Mouse (Mus musculus) midbrain, embryonic 13.5 days (tissue): Measurements from ENCODE around the gene Chil1. TPM values are rescaled to one million over a fixed set of nuclear protein-coding genes. Genes with fewer than 3 reads are reported as not detected.
A peak's percentile ranks its signal among the peaks of the same experiment; 100 is the strongest.

ENCODE experiments used
- ATAC-seq: fragments of 200-750 bp; cut with Nextera tagmentation; 2 replicates; pipeline ENCODE4 v1.8.0; 2017; ENCODE audit warnings: mild to moderate bottlenecking, moderate TSS enrichment, moderate library complexity
- H3K27ac ChIP-seq: fragments of 300-500 bp; sonication (generic); 2 replicates; pipeline ENCODE4 v1.5.1; 2015; ENCODE audit warnings: inconsistent platforms, mild to moderate bottlenecking, moderate library complexity
- H3K27me3 ChIP-seq: fragments of 300-500 bp; sonication (generic); 2 replicates; pipeline ENCODE4 v1.6.1; 2015; ENCODE audit warnings: mild to moderate bottlenecking, inconsistent platforms
- H3K36me3 ChIP-seq: fragments of 300-500 bp; sonication (generic); 2 replicates; pipeline ENCODE4 v1.6.1; 2015; ENCODE audit warnings: mild to moderate bottlenecking, inconsistent platforms
- H3K4me1 ChIP-seq: fragments of 300-500 bp; sonication (generic); replicated peaks from 2 replicates; pipeline ENCODE4 v1.6.1; 2015; ENCODE audit warnings: inconsistent platforms
- H3K4me2 ChIP-seq: fragments of 300-500 bp; sonication (generic); replicated peaks from 2 replicates; pipeline ENCODE4 v1.6.1; 2015; ENCODE audit warnings: moderate library complexity, mild to moderate bottlenecking, inconsistent platforms
- H3K4me3 ChIP-seq: fragments of 300-500 bp; sonication (generic); replicated peaks from 2 replicates; pipeline ENCODE4 v1.5.1; 2015; ENCODE audit warnings: mild to moderate bottlenecking, inconsistent platforms
- H3K9ac ChIP-seq: fragments of 300-500 bp; sonication (generic); replicated peaks from 2 replicates; pipeline ENCODE4 v1.6.1; 2015; ENCODE audit warnings: mild to moderate bottlenecking, inconsistent platforms
- H3K9me3 ChIP-seq: fragments of 300-500 bp; sonication (generic); 2 replicates; pipeline ENCODE4 v1.6.1; 2016; ENCODE audit warnings: mild to moderate bottlenecking, inconsistent platforms
- WGBS: fragments of 180-500 bp; shearing (Covaris S2); methylation state at CpG from one replicate; pipeline ENCODE4 v1.1.7; 2015; 5-methylcytosine and 5-hydroxymethylcytosine counted together
- polyA plus RNA-seq: library from polyadenylated mRNA; unstranded; fragments of >200 nt; fragmentation: Nextera tagmentation; extraction: Ambion mirVana; gene quantifications from 2 replicates; pipeline ENCODE4 v1.2.1, GENCODE M21; 2015

Gene Chil1
- polyA plus RNA-seq, 1 experiment from 2014 or later = 2.6 TPM

DNA sequence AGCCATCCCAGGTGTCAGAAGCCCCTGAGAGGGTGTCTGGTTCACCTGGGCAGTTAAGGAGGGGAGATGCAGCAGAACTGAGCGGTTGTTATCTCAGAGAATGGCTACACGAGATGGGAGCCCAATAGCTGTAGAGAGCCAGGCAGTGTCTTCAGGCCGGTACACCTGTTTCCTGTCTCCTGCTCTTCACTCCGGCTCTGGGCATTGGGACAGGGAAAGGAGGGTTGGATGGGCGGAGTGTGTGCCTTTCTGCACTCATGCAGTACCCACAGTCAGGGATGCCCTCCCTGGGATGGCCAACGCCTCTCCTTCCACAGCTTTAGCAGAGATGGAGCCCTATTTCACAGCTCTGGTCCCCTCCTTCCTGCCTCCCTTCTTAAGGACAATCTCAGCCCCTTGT is 29.1 kb downstream of the Chil1 start:
- Histone ChIP-seq H3K4me3 (no peak overlapping the region), H3K9ac (no peak overlapping the region), H3K4me2 (no peak overlapping the region), H3K9me3 (no peaks in the 10 kb centered on the region), H3K4me1 (peaks cover 7% of the 10 kb centered on the region), H3K27ac (no peak overlapping the region), H3K36me3 (no peaks in the 10 kb centered on the region), H3K27me3 (peaks cover 5% of the 10 kb centered on the region; the same call in 1 of the 2 replicates)
- no peak for ATAC-seq
- WGBS = 65% methylated on average over 6 of the region's 6 CpGs

DNA sequence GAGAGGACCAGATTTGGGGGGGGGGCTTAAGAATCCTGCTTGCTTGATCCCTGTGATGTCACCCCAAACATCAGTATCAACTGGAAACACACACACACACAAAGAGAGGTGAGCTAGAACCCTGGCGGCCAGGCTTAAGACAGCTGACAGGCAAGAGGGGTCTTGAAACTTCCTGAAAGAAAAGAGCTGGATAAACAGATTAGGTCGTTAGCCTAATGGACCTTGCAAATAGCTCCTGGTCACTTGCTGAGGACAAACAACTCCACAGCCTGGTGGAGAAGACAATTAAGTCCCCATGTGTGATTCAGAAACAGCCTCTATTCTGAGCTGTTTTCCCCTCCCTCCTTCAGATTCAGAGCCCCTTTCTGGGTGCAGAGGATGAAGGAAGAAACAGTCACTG is 29.7 kb downstream of the Chil1 start:
- H3K27ac ChIP-seq = no peak overlapping the region
- no peak for ATAC-seq
- 10% methylated on average over 2 of the region's 2 CpGs for WGBS
- H3K27me3 ChIP-seq = peaks cover 5% of the 10 kb centered on the region; the same call in 1 of the 2 replicates
- H3K4me3 ChIP-seq = no peak overlapping the region
- no peaks in the 10 kb centered on the region for H3K9me3 ChIP-seq
- peaks cover 10% of the 10 kb centered on the region for H3K4me1 ChIP-seq
- H3K36me3 ChIP-seq = no peaks in the 10 kb centered on the region
- H3K4me2 ChIP-seq = no peak overlapping the region
- H3K9ac ChIP-seq = no peak overlapping the region

DNA sequence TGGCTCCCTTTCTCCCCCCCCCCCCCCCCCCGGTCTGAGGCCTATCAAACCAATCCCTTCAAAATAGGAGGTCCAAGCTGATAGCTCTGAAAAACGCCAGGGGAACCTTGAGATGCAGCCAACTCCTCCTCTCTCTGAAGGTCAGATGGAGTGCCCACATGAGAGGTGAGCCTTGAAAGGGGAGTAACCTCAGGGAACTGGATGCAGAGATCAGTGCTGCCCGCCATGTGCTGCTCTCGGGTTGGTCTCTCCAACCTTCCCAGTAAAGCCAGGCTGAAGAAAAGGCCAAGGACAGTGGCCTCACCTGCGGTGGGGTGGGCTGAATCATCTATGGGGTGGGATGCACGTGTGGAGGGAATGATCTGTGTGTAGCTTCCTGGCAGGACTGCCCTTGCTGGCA is 30.4 kb downstream of the Chil1 start:
- H3K4me3 ChIP-seq = no peak overlapping the region
- peaks cover 5% of the 10 kb centered on the region; the same call in 1 of the 2 replicates for H3K27me3 ChIP-seq
- H3K9ac ChIP-seq = no peak overlapping the region
- no peak overlapping the region for H3K4me2 ChIP-seq
- H3K4me1 ChIP-seq = peaks cover 16% of the 10 kb centered on the region
- no peak for ATAC-seq
- no peak overlapping the region for H3K27ac ChIP-seq
- H3K9me3 ChIP-seq = no peaks in the 10 kb centered on the region
- 81% methylated on average over 5 of the region's 6 CpGs for WGBS
- no peaks in the 10 kb centered on the region for H3K36me3 ChIP-seq

DNA sequence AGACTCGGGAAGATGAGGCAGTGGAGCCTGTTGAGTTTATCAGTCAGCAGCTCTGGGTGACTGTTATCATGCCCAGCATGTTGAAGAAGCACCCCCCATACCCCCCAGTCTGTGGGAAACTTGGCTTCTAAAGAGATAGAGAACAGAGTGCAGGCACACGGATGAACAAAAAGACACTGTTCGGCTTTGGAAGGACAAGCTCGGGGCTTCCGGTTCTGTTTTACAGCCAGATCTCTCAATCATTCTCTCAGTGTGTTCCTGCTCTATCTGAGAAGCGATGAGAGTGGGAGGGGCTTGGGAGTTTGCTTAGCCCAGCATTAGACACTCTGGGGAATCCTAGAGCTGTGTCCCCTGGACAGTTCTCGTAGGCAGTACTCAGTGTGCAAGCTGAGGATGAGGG is 31.4 kb downstream of the Chil1 start:
- Histone ChIP-seq H3K9ac (no peak overlapping the region), H3K4me1 (peaks cover 16% of the 10 kb centered on the region), H3K27ac (no peak overlapping the region), H3K9me3 (no peaks in the 10 kb centered on the region), H3K4me2 (no peak overlapping the region), H3K4me3 (no peak overlapping the region), H3K27me3 (peaks cover 5% of the 10 kb centered on the region; the same call in 1 of the 2 replicates), H3K36me3 (no peaks in the 10 kb centered on the region)
- ATAC-seq = no peak
- 82% methylated on average over 7 of the region's 7 CpGs for WGBS

DNA sequence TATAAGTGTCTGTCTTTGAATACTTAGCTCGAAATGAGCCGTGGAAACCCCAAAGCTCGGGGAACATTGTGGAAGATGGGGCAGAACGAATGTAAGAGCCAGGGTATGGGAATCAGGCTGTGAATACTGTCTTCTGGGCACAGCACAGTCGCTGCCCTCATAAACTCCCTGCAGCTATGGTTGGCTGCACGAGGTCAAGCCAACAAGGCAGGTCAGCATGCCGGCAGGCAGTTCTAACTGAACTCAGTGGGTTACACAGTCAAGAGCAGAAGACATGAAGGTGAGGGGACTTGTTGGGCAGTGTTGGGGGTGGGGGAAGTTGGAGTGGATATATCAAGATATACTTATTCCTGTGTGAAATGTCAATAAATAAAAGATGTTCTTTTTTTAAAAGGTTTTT is 33.1 kb downstream of the Chil1 start:
- H3K27ac ChIP-seq = no peak overlapping the region
- no peaks in the 10 kb centered on the region for H3K9me3 ChIP-seq
- H3K4me1 ChIP-seq = peaks cover 16% of the 10 kb centered on the region
- 53% methylated on average over 7 of the region's 7 CpGs for WGBS
- H3K27me3 ChIP-seq = peaks cover 5% of the 10 kb centered on the region; the same call in 1 of the 2 replicates
- no peak overlapping the region for H3K9ac ChIP-seq
- no peak overlapping the region for H3K4me2 ChIP-seq
- no peak for ATAC-seq
- no peak overlapping the region for H3K4me3 ChIP-seq
- H3K36me3 ChIP-seq = no peaks in the 10 kb centered on the region

DNA sequence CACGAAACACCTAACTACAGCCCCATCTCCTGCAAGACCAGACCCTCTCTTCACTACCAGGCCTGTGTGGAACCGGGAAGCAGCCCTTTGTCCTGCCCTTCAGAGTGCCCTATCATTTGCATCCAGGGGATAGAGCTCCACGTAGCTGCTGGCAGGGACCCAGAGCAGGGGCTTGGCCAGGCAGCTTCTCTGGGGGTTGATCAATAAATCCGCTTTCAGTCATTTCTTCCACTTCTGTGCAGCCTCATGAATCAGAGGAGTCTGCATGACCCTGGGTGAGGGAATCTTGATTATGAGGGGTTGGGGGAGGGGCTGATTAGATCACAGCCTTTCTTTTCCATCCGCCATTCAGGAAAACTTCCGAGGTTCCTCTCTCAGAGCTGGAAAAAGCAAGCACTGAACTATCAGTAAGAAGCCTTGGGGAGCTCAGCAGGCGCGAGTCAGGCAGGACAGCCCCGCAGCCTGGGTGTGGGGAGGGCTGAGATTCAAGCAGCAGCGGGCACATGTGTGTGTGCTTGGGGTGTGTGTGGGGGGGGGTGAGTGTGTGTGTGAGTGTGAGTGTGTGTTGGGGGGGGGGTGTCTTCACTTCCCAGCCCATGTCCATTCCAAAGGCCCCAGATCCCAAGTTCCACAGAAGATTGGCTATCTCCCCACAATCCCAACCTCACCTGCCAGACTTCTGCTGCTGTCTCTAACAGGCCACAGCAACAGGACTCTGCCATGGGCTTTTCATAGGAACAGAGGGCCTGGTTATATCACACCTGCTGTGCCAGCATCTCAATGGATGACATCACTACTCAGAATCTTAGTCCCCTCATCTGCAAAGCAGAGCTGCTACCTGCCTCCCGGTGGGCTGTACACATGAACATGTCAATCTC is 34.0 kb downstream of the Chil1 start:
- H3K27ac ChIP-seq = peak overlapping the region; percentile 54; the same call in 1 of the 2 replicates
- ATAC-seq = peak; percentile 70
- H3K9me3 ChIP-seq = no peaks in the 10 kb centered on the region
- 0 out of 2 replicates have a peak overlapping the region, but pooled peaks have one; percentile 44 for H3K9ac ChIP-seq
- peaks cover 16% of the 10 kb centered on the region for H3K4me1 ChIP-seq
- peaks cover 5% of the 10 kb centered on the region; the same call in 1 of the 2 replicates for H3K27me3 ChIP-seq
- H3K4me2 ChIP-seq = no peak overlapping the region
- H3K36me3 ChIP-seq = no peaks in the 10 kb centered on the region
- 17% methylated on average over 11 of the region's 11 CpGs for WGBS
- no peak overlapping the region for H3K4me3 ChIP-seq

DNA sequence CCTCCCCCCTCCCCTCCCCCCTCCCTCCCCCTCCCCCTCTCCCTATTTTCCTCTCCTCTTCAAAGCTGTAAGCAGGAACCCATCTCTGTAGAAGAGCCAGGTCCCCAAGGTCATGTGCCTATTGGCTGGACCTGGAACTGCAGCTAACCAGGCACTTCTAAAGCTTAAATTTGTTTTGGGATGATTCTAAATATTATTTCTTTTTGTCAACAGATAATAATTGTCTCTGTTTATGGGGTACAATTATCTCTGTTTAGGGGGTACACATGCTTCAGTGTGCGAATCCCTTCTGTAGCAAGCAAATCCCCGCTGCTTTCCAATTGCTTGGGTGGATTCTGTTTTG is 34.6 kb downstream of the Chil1 start:
- no peak overlapping the region for H3K4me2 ChIP-seq
- no peaks in the 10 kb centered on the region for H3K9me3 ChIP-seq
- WGBS = 89% methylated on average over 2 of the region's 2 CpGs
- H3K9ac ChIP-seq = no peak overlapping the region
- ATAC-seq = no peak
- peaks cover 16% of the 10 kb centered on the region for H3K4me1 ChIP-seq
- no peaks in the 10 kb centered on the region for H3K36me3 ChIP-seq
- H3K27ac ChIP-seq = no peak overlapping the region
- no peak overlapping the region for H3K4me3 ChIP-seq
- H3K27me3 ChIP-seq = peaks cover 5% of the 10 kb centered on the region; the same call in 1 of the 2 replicates

DNA sequence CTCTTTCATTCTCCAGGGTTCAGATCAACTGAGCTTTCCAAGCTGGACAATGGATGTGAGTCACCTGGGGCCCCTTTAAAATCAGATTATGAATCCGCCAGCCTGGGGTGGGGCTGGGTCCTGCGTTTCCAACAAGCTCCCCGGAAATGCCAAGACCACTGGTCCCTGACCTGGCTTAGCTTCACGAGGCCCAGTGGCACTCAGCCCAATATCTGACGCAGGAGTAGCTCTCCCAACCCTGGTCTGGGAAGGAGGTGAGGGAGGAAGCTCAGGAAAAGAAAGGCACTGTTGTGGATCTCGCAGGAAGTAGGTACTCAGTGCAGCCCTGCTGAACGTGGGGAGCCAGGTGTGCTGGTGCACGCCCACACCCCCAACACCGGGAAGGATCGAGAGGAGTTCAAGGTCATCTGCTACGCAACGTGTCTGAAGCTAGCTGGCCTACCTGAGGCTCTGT is 35.1 kb downstream of the Chil1 start:
- H3K4me2 ChIP-seq = no peak overlapping the region
- 69% methylated on average over 12 of the region's 12 CpGs for WGBS
- peaks cover 16% of the 10 kb centered on the region for H3K4me1 ChIP-seq
- no peaks in the 10 kb centered on the region for H3K36me3 ChIP-seq
- H3K9ac ChIP-seq = no peak overlapping the region
- no peak for ATAC-seq
- H3K9me3 ChIP-seq = no peaks in the 10 kb centered on the region
- no peak overlapping the region for H3K27ac ChIP-seq
- peaks cover 5% of the 10 kb centered on the region; the same call in 1 of the 2 replicates for H3K27me3 ChIP-seq
- no peak overlapping the region for H3K4me3 ChIP-seq

DNA sequence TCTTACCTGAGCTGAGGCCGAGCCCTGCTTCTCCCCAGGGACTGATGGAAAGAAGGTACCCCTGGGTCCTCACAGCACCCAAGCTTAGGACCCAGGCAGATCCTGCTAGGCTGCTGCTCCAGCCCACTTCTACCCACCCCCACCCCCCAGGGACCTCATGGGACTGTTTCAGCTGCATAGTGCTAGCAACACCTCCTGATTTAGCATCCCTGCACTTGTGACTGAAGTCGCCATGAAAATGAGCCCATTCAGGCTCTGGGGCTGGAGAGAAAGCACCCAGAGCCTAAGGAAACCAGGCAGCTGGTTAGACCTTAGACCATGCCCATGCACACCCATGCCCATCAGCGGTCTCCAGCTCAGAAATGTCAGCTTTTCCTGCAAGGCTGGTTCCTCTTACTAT is 36.0 kb downstream of the Chil1 start:
- H3K4me2 ChIP-seq = no peak overlapping the region

DNA sequence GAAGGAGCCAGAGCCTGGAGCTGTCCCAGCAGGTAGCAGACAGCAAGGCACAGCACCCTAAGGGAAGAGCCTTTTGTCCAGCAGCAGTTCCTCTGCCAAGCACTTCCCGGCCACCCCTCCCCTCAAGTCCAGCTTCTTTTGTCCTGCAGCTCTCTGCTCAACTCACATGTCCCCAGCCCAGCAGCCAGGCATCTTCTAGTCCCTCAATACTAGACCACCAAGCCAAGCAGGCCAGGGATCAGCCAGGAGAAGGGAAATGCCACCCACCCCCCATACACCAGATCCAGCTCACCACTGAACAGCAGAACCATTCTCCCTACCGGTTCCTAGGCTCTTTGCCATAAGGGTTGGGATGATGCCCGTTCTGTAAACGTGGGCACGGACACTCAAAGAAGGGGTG is 37.6 kb downstream of the Chil1 start:
- WGBS = 78% methylated on average over 5 of the region's 5 CpGs
- Histone ChIP-seq H3K27me3 (no peaks in the 10 kb centered on the region), H3K4me3 (no peak overlapping the region), H3K9me3 (no peaks in the 10 kb centered on the region), H3K4me2 (no peak overlapping the region), H3K27ac (no peak overlapping the region), H3K9ac (no peak overlapping the region), H3K4me1 (peaks cover 16% of the 10 kb centered on the region), H3K36me3 (no peaks in the 10 kb centered on the region)
- no peak for ATAC-seq

More for the DNA sequence above, 36.0 kb downstream of the Chil1 start:
- 85% methylated on average over 3 of the region's 3 CpGs for WGBS
- peaks cover 16% of the 10 kb centered on the region for H3K4me1 ChIP-seq
- peaks cover 5% of the 10 kb centered on the region; the same call in 1 of the 2 replicates for H3K27me3 ChIP-seq
- no peaks in the 10 kb centered on the region for H3K9me3 ChIP-seq
- H3K36me3 ChIP-seq = no peaks in the 10 kb centered on the region
- ATAC-seq = no peak
- no peak overlapping the region for H3K4me3 ChIP-seq
- no peak overlapping the region for H3K9ac ChIP-seq
- no peak overlapping the region for H3K27ac ChIP-seq

DNA sequence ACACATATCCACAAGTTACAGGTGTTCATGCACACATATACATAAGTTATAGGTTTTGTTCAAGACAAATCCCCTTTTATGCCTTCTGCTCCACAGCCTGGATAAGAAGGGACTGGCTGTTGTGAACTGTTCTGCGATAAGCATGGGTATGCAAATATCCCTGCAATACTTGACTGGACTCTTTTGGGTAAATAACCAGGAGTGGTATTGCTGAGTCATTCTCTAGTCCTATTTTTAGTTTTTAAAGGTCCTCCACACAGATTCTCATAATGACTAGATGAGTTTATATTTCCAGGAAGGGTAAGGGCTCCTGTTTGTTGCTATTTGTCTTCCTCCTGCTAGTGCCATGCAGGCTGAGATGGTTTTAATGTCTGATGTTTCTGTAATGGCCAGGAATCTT is 39.2 kb downstream of the Chil1 start:
- Histone ChIP-seq H3K9ac (no peak overlapping the region), H3K4me2 (no peak overlapping the region), H3K27ac (no peak overlapping the region), H3K27me3 (no peaks in the 10 kb centered on the region), H3K9me3 (no peaks in the 10 kb centered on the region), H3K4me1 (peaks cover 8% of the 10 kb centered on the region), H3K4me3 (no peak overlapping the region), H3K36me3 (no peaks in the 10 kb centered on the region)
- WGBS = 92% methylated on average over 1 of the region's 1 CpGs
- ATAC-seq = no peak

DNA sequence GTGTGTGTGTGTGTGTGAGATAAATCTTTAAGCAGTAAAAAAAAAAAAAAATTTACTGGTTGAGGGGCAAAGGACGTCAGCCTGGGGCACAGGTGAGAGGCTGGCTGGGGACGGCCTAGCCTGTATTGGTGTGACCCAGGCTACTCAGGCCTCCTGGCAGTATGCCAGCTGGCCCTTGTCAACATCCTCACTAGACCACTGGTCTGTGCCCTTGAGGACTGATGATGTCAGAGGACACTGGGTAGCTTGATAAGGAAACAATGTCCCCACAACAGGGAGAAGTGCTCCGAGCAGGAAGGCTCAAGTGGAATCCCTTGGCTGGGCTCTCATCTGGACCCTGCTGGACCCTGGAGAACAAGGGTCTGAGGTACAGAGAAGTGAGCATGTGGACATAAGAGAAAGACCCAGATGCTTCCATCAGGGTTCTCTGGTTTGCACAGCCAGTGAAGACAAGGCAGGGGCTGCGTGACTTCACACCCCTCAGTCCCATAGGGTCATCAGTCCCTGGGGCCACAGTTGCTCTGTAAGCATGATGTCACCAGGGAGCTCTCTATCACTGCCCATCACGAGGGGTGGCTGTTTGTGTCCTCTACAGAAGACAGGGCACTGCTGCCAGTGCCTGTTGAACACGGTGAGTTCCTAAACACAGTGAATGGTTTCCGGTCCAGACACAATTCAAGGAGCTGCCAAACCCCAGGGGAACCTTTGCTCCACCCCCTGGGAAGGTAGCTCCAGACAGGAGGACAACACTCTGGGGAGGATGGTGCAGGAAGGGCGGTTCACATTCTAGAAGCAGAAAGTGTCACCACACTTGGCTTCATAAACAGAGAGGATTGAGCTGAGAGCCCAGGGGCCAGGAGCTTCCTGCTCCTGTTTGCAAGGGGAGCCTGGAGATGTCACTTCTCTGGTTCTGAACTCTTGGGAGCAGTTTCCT is 40.4 kb downstream of the Chil1 start:
- Histone ChIP-seq H3K4me2 (no peak overlapping the region), H3K9ac (no peak overlapping the region), H3K36me3 (no peaks in the 10 kb centered on the region), H3K4me1 (no peaks in the 10 kb centered on the region), H3K4me3 (no peak overlapping the region), H3K27me3 (no peaks in the 10 kb centered on the region), H3K9me3 (no peaks in the 10 kb centered on the region), H3K27ac (no peak overlapping the region)
- ATAC-seq = no peak
- 66% methylated on average over 8 of the region's 8 CpGs for WGBS
